Mouse (Mus musculus): ENCODE measurements around the gene Pcp4l1. TPM values are rescaled to one million over a fixed set of nuclear protein-coding genes. Genes with fewer than 3 reads are reported as not detected.

The Pcp4l1 gene
- total RNA-seq, 2 experiments from 2014 or later = 16.9 to 18.0 TPM

GRCm38 (mm10) chr1:171190832-171191231, 5.2 kb downstream of the Pcp4l1 start:
- no peak for DNase-seq (ENCODE audit: low spot score in 2 of 2)

GRCm38 (mm10) chr1:171189476-171190114, 6.5 kb downstream of the Pcp4l1 start:
- DNase-seq (ENCODE audit: low spot score in 2 of 2) = no peak

GRCm38 (mm10) chr1:171189046-171189445, 7.0 kb downstream of the Pcp4l1 start:
- DNase-seq (ENCODE audit: low spot score in 2 of 2) = no peak

GRCm38 (mm10) chr1:171187851-171188700, 8.0 kb downstream of the Pcp4l1 start:
- no peak for DNase-seq (ENCODE audit: low spot score in 2 of 2)

GRCm38 (mm10) chr1:171185655-171186054, 10.4 kb downstream of the Pcp4l1 start:
- no peak for DNase-seq (ENCODE audit: low spot score in 2 of 2)

- no peak for DNase-seq (ENCODE audit: low spot score in 2 of 2)
Observed at GRCm38 (mm10) chr1:171184314-171184713, 11.8 kb downstream of the Pcp4l1 start.

GRCm38 (mm10) chr1:171183620-171184019, 12.4 kb downstream of the Pcp4l1 start:
- DNase-seq (ENCODE audit: low spot score in 2 of 2) = no peak

- no peak for DNase-seq (ENCODE audit: low spot score in 2 of 2)
Observed at GRCm38 (mm10) chr1:171183025-171183424, 13.0 kb downstream of the Pcp4l1 start.

GRCm38 (mm10) chr1:171179487-171180171, 16.4 kb downstream of the Pcp4l1 start:
- no peak for DNase-seq (ENCODE audit: low spot score in 2 of 2)

GRCm38 (mm10) chr1:171172779-171173178, 23.3 kb downstream of the Pcp4l1 start:
- no peak for DNase-seq (ENCODE audit: low spot score in 2 of 2)

- no peak for DNase-seq (ENCODE audit: low spot score in 2 of 2)
Observed at GRCm38 (mm10) chr1:171171138-171171537, 24.9 kb downstream of the Pcp4l1 start.

GRCm38 (mm10) chr1:171169913-171170312, 26.2 kb downstream of the Pcp4l1 start:
- DNase-seq (ENCODE audit: low spot score in 2 of 2) = no peak

GRCm38 (mm10) chr1:171168906-171169305, 27.2 kb downstream of the Pcp4l1 start:
- no peak for DNase-seq (ENCODE audit: low spot score in 2 of 2)

GRCm38 (mm10) chr1:171165629-171166345, 30.3 kb downstream of the Pcp4l1 start:
- DNase-seq (ENCODE audit: low spot score in 2 of 2) = no peak

GRCm38 (mm10) chr1:171164258-171164657, 31.8 kb downstream of the Pcp4l1 start:
- no peak for DNase-seq (ENCODE audit: low spot score in 2 of 2)

- no peak for DNase-seq (ENCODE audit: low spot score in 2 of 2)
Observed at GRCm38 (mm10) chr1:171162526-171162925, 33.5 kb downstream of the Pcp4l1 start.

GRCm38 (mm10) chr1:171159485-171159975, 36.5 kb downstream of the Pcp4l1 start:
- DNase-seq (ENCODE audit: low spot score in 2 of 2) = no peak

- no peak for DNase-seq (ENCODE audit: low spot score in 2 of 2)
Observed at GRCm38 (mm10) chr1:171157965-171158364, 38.1 kb downstream of the Pcp4l1 start.

GRCm38 (mm10) chr1:171156644-171157043, 39.4 kb downstream of the Pcp4l1 start:
- DNase-seq (ENCODE audit: low spot score in 2 of 2) = no peak

- DNase-seq (ENCODE audit: low spot score in 2 of 2) = no peak
Observed at GRCm38 (mm10) chr1:171151966-171152365, 44.1 kb downstream of the Pcp4l1 start.

GRCm38 (mm10) chr1:171150838-171151391, 45.2 kb downstream of the Pcp4l1 start:
- DNase-seq (ENCODE audit: low spot score in 2 of 2) = peak; percentile 19 to 37
